Mouse (Mus musculus) liver, embryonic 14.5 days (tissue): Measurements from ENCODE around the gene Lrp5.

Experiments used
- CTCF ChIP-seq: IDR thresholded peaks from 2 replicates; pipeline ENCODE4 v1.5.1; 2016; ENCODE audit warnings: antibody characterized with exemption, low read depth, control low read depth
- EP300 ChIP-seq: IDR thresholded peaks from 2 replicates; pipeline ENCODE4 v1.6.1; 2016; ENCODE audit warnings: antibody characterized with exemption, low read depth

DNA sequence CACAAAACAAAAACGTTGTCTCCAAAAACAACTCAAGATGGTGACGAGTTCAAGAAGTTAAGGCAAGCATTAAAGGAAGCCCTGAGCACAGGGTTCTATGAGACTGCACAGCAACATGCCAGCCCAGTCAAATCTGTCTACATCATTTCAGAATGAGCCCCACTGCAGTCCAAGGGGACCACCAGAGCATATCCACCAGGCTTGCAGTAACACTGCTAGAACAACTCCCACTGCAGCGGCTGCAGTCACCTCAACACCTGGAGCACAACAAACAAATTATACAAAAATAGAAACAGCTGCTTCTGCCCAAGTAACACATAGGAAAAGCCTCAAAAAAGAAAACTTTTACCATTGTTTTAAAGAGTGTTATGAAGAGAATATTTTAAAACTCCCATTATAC is 151.4 kb downstream of the Lrp5 start:
- TF ChIP-seq CTCF: no peak
- no peak for TF ChIP-seq EP300
